In genomic region chr8:84655336-84656190, GRCm38 (mm10) we compare ENCODE assay signal across 9 mouse cellular contexts. TPM values are rescaled to one million over a fixed set of nuclear protein-coding genes. Genes with fewer than 3 reads are reported as not detected.
DNase-seq lines count a peak whose midpoint lies in the region; ATAC-seq and TF ChIP-seq lines count a peak whose summit lies in the region.
"Had no signal": no experiment of that assay in that cellular context is flagged by ENCODE, and none has a peak within 500 bp of the region (broad histone marks: within the 10 kb centered on the region; RNA-seq: fewer than 3 reads in every experiment).

No protein-coding gene starts in this region.

- H3K27ac ChIP-seq in left cerebral cortex, adult 2 months, result peak overlapping the region; percentile 53
- H3K27ac ChIP-seq in forebrain, embryonic 16.5 days (ENCODE audit: low read length), result peak overlapping the region; percentile 71
- peak overlapping the region; percentile 59 for H3K27ac ChIP-seq in midbrain, embryonic 13.5 days

- peak overlapping the region; percentile 47 for H3K4me2 ChIP-seq in forebrain, embryonic 16.5 days (ENCODE audit: low read length)
- peak overlapping the region; percentile 54 for H3K4me2 ChIP-seq in midbrain, embryonic 13.5 days (replicated peaks)

- H3K36me3 ChIP-seq in forebrain, embryonic 16.5 days (ENCODE audit: control insufficient read depth, insufficient read depth), result no peaks in the 10 kb centered on the region
- H3K36me3 ChIP-seq in midbrain, embryonic 13.5 days, result no peaks in the 10 kb centered on the region

- peaks cover 30% of the 10 kb centered on the region for H3K4me1 ChIP-seq in forebrain, embryonic 16.5 days (replicated peaks; ENCODE audit: control insufficient read depth, insufficient read depth, low read length)
- peaks cover 36% of the 10 kb centered on the region for H3K4me1 ChIP-seq in midbrain, embryonic 13.5 days (replicated peaks)

- 2% methylated on average over 13 of the region's 15 CpGs for WGBS in forebrain, embryonic 16.5 days
- under 1% methylated on average over 14 of the region's 15 CpGs for WGBS in midbrain, embryonic 13.5 days

- H3K4me3 ChIP-seq in left cerebral cortex, adult 2 months, result peak overlapping the region; percentile 32
- peak overlapping the region; percentile 25; the same call in 1 of the 2 replicates for H3K4me3 ChIP-seq in forebrain, embryonic 16.5 days (replicated peaks; ENCODE audit: low read length)
- peak overlapping the region; percentile 27 for H3K4me3 ChIP-seq in midbrain, embryonic 13.5 days (replicated peaks)

- no peak for DNase-seq in left cerebral cortex, adult 2 months (ENCODE audit: extremely low spot score in 1 of 2, low spot score in 2 of 2)
- no peak for DNase-seq in left cerebral cortex, adult 9 months (ENCODE audit: low spot score in 2 of 2)
- peak; percentile 72 for DNase-seq in kidney, postnatal 10 days
- no peak for DNase-seq in adrenal gland, adult 18-20 months (ENCODE audit: low spot score in 2 of 2)
- DNase-seq in ovary, adult 18-20 months (ENCODE audit: low spot score), result no peak
- no peak for DNase-seq in left cerebral cortex, adult 11 months (ENCODE audit: low spot score)

- intact Hi-C loops in left cerebral cortex, adult 2 months (cut with DNase I), result no loop called here

- no peaks in the 10 kb centered on the region for H3K27me3 ChIP-seq in forebrain, embryonic 16.5 days (replicated peaks; ENCODE audit: control insufficient read depth, insufficient read depth, low read length)
- H3K27me3 ChIP-seq in midbrain, embryonic 13.5 days, result peaks cover 11% of the 10 kb centered on the region; the same call in 1 of the 2 replicates
- H3K27me3 ChIP-seq: Patski had no signal

- no peaks in the 10 kb centered on the region for H3K9me3 ChIP-seq in forebrain, embryonic 16.5 days (ENCODE audit: control insufficient read depth, low read length)
- H3K9me3 ChIP-seq in midbrain, embryonic 13.5 days, result no peaks in the 10 kb centered on the region

- ATAC-seq in forebrain, embryonic 16.5 days, result peak; percentile 66
- peak; percentile 82 for ATAC-seq in midbrain, embryonic 13.5 days
- ATAC-seq: Patski had no signal

- TF ChIP-seq CTCF in left cerebral cortex, adult 2 months (IDR thresholded peaks at IDR 0.05), result no peak

- H3K9ac ChIP-seq in forebrain, embryonic 16.5 days (replicated peaks; ENCODE audit: low read depth, low read length), result peak overlapping the region; percentile 49
- peak overlapping the region; percentile 50 for H3K9ac ChIP-seq in midbrain, embryonic 13.5 days (replicated peaks)

RNA-seq across cellular contexts. Expression of gene Ier2, which starts 7.1 kb away (rescaled TPM):
- 10 to 100 TPM; 17.5 to 17.9 TPM for total RNA-seq in left cerebral cortex, adult 2 months (2021)
- 22.5 and 25.5 TPM in 2 replicates for polyA plus RNA-seq in forebrain, embryonic 16.5 days (2015; fragmentation: Nextera tagmentation; extraction: Ambion mirVana)
- polyA plus RNA-seq in midbrain, embryonic 13.5 days (2015; fragmentation: Nextera tagmentation; extraction: Ambion mirVana), result 20.0 and 26.3 TPM in 2 replicates
- 10 to 100 TPM; 20.7 to 24.6 TPM for total RNA-seq in adrenal gland, adult 18-20 months (2021)

RNA-seq across cellular contexts. Expression of gene Trmt1, which starts 30.5 kb away (rescaled TPM):
- 100 to 1,000 TPM; 108 to 115 TPM for total RNA-seq in left cerebral cortex, adult 2 months (2021)
- polyA plus RNA-seq in forebrain, embryonic 16.5 days (2015; fragmentation: Nextera tagmentation; extraction: Ambion mirVana), result 63.4 and 73.3 TPM in 2 replicates
- polyA plus RNA-seq in midbrain, embryonic 13.5 days (2015; fragmentation: Nextera tagmentation; extraction: Ambion mirVana), result 50.1 and 55.7 TPM in 2 replicates
- 10 to 100 TPM; 66.3 to 79.0 TPM for total RNA-seq in adrenal gland, adult 18-20 months (2021)

RNA-seq across cellular contexts. Expression of gene Nacc1, which starts 32.1 kb away (rescaled TPM):
- total RNA-seq in left cerebral cortex, adult 2 months (2021), result 10 to 100 TPM; 95.5 to 96.8 TPM
- 15.5 and 15.7 TPM in 2 replicates for polyA plus RNA-seq in forebrain, embryonic 16.5 days (2015; fragmentation: Nextera tagmentation; extraction: Ambion mirVana)
- 16.8 and 17.3 TPM in 2 replicates for polyA plus RNA-seq in midbrain, embryonic 13.5 days (2015; fragmentation: Nextera tagmentation; extraction: Ambion mirVana)
- total RNA-seq in adrenal gland, adult 18-20 months (2021), result 10 to 100 TPM; 71.3 to 77.8 TPM

RNA-seq across cellular contexts. Expression of gene Lyl1, which starts 45.7 kb away (rescaled TPM):
- total RNA-seq in left cerebral cortex, adult 2 months (2021), result 1 to 10 TPM; 1.6 to 2.6 TPM
- polyA plus RNA-seq in forebrain, embryonic 16.5 days (2015; fragmentation: Nextera tagmentation; extraction: Ambion mirVana), result 2.6 and 2.9 TPM in 2 replicates
- polyA plus RNA-seq in midbrain, embryonic 13.5 days (2015; fragmentation: Nextera tagmentation; extraction: Ambion mirVana), result 2.1 and 2.4 TPM in 2 replicates
- 1 to 10 TPM; 2.7 to 2.8 TPM for total RNA-seq in adrenal gland, adult 18-20 months (2021)
